14 mouse cellular contexts compared by ENCODE assay signal in genomic region chr17:49691455-49691805, GRCm38 (mm10).
DNase-seq lines count a peak whose midpoint lies in the region; ATAC-seq and TF ChIP-seq lines count a peak whose summit lies in the region.
"Had no signal": no experiment of that assay in that cellular context is flagged by ENCODE, and none has a peak within 500 bp of the region (broad histone marks: within the 10 kb centered on the region; RNA-seq: fewer than 3 reads in every experiment).

No protein-coding gene starts in this region.

- no peaks in the 10 kb centered on the region for H3K9me3 ChIP-seq in heart, embryonic 10.5 days
- H3K9me3 ChIP-seq in forebrain, embryonic 14.5 days (replicated peaks; ENCODE audit: control insufficient read depth, low read length), result no peaks in the 10 kb centered on the region
- no peaks in the 10 kb centered on the region for H3K9me3 ChIP-seq in heart, postnatal 0 days (replicated peaks; ENCODE audit: control insufficient read depth, low read length)
- H3K9me3 ChIP-seq in lung, postnatal 0 days (ENCODE audit: low read length), result no peaks in the 10 kb centered on the region
- H3K9me3 ChIP-seq: embryonic facial prominence, embryonic 12.5 days; hindbrain, embryonic 15.5 days; liver, embryonic 13.5 days; midbrain, embryonic 10.5 days; neural tube, embryonic 12.5 days had no signal

- peak overlapping the region; percentile 77; the same call in 1 of the 2 replicates for H3K27ac ChIP-seq in heart, embryonic 10.5 days
- H3K27ac ChIP-seq in forebrain, embryonic 14.5 days (ENCODE audit: low read depth, low read length), result no peak overlapping the region
- H3K27ac ChIP-seq in heart, postnatal 0 days (ENCODE audit: low read depth), result peak overlapping the region; percentile 78
- H3K27ac ChIP-seq in lung, postnatal 0 days (ENCODE audit: low read length), result no peak overlapping the region
- H3K27ac ChIP-seq in kidney, adult 2 months (ENCODE audit: insufficient read depth, low read depth, low read length), result no peak overlapping the region
- H3K27ac ChIP-seq: embryonic facial prominence, embryonic 12.5 days; hindbrain, embryonic 15.5 days; liver, embryonic 13.5 days; midbrain, embryonic 10.5 days; neural tube, embryonic 12.5 days had no signal

- ATAC-seq in forebrain, embryonic 14.5 days, result 0 out of 2 replicates have a peak, but pooled peaks have one; percentile 29
- ATAC-seq in heart, postnatal 0 days (ENCODE audit: insufficient read depth, low read depth), result peak; percentile 67
- ATAC-seq in lung, postnatal 0 days, result peak; percentile 89
- ATAC-seq: CD4-positive, CD25-positive, alpha-beta regulatory T cell, adult 4 months had no signal

- TF ChIP-seq POLR2A in kidney, adult 2 months (IDR thresholded peaks at IDR 0.05; ENCODE audit: low read depth, low read length), result no peak

- H3K4me2 ChIP-seq in forebrain, embryonic 14.5 days (ENCODE audit: low read length), result no peak overlapping the region
- H3K4me2 ChIP-seq in heart, postnatal 0 days (ENCODE audit: low read depth, low read length), result peak overlapping the region; percentile 21; the same call in 1 of the 2 replicates
- H3K4me2 ChIP-seq in lung, postnatal 0 days (replicated peaks; ENCODE audit: low read depth, low read length), result no peak overlapping the region
- H3K4me2 ChIP-seq: embryonic facial prominence, embryonic 12.5 days; hindbrain, embryonic 15.5 days; liver, embryonic 13.5 days; neural tube, embryonic 12.5 days had no signal

- H3K36me3 ChIP-seq in heart, embryonic 10.5 days, result no peaks in the 10 kb centered on the region
- no peaks in the 10 kb centered on the region for H3K36me3 ChIP-seq in forebrain, embryonic 14.5 days (ENCODE audit: control insufficient read depth, insufficient read depth, low read length)
- no peaks in the 10 kb centered on the region for H3K36me3 ChIP-seq in heart, postnatal 0 days (replicated peaks; ENCODE audit: control insufficient read depth, insufficient read depth, low read length)
- no peaks in the 10 kb centered on the region for H3K36me3 ChIP-seq in lung, postnatal 0 days (ENCODE audit: insufficient read depth, low read length)
- H3K36me3 ChIP-seq in kidney, adult 2 months (ENCODE audit: control insufficient read depth, insufficient read depth, low read length), result no peaks in the 10 kb centered on the region
- H3K36me3 ChIP-seq: embryonic facial prominence, embryonic 12.5 days; hindbrain, embryonic 15.5 days; liver, embryonic 13.5 days; midbrain, embryonic 10.5 days; neural tube, embryonic 12.5 days had no signal

- H3K9ac ChIP-seq in forebrain, embryonic 14.5 days (ENCODE audit: low read length), result no peak overlapping the region
- no peak overlapping the region for H3K9ac ChIP-seq in heart, postnatal 0 days (replicated peaks; ENCODE audit: low read depth, low read length)
- no peak overlapping the region for H3K9ac ChIP-seq in lung, postnatal 0 days (replicated peaks; ENCODE audit: low read depth)
- H3K9ac ChIP-seq: embryonic facial prominence, embryonic 12.5 days; hindbrain, embryonic 15.5 days; liver, embryonic 13.5 days; neural tube, embryonic 12.5 days had no signal

- DNase-seq in heart, embryonic 10.5 days (ENCODE audit: low spot score), result peak; percentile 78
- DNase-seq in heart, adult 9 months (ENCODE audit: low spot score in 2 of 2), result no peak
- DNase-seq in forebrain, embryonic 14.5 days (ENCODE audit: low spot score), result no peak
- peak; percentile 61 for DNase-seq in heart, postnatal 0 days (ENCODE audit: low spot score)
- peak; percentile 70 for DNase-seq in lung, postnatal 0 days (ENCODE audit: low spot score)
- DNase-seq in urinary bladder, postnatal 4 days (ENCODE audit: low spot score in 2 of 2), result no peak
- no peak for DNase-seq in kidney, adult 2 months
- DNase-seq: cerebellum, postnatal 10 days; liver, embryonic 13.5 days had no signal

- WGBS in heart, embryonic 10.5 days, result 52% methylated on average over 9 of the region's 9 CpGs
- WGBS in forebrain, embryonic 14.5 days, result 73% methylated on average over 9 of the region's 9 CpGs
- WGBS in heart, postnatal 0 days, result 25% methylated on average over 9 of the region's 9 CpGs
- 39% methylated on average over 9 of the region's 9 CpGs for WGBS in lung, postnatal 0 days
- 75% methylated on average over 9 of the region's 9 CpGs for WGBS in kidney, adult 2 months

- 0 out of 2 replicates have a peak overlapping the region, but pooled peaks have one; percentile 16 for H3K4me3 ChIP-seq in heart, embryonic 10.5 days
- H3K4me3 ChIP-seq in forebrain, embryonic 14.5 days (ENCODE audit: low read depth, low read length), result no peak overlapping the region
- H3K4me3 ChIP-seq in heart, postnatal 0 days (ENCODE audit: low read depth, low read length), result no peak overlapping the region
- no peak overlapping the region for H3K4me3 ChIP-seq in lung, postnatal 0 days (ENCODE audit: low read depth, low read length)
- no peak overlapping the region for H3K4me3 ChIP-seq in kidney, adult 2 months (ENCODE audit: insufficient read depth, low read depth, low read length)
- H3K4me3 ChIP-seq: embryonic facial prominence, embryonic 12.5 days; hindbrain, embryonic 15.5 days; liver, embryonic 13.5 days; midbrain, embryonic 10.5 days; neural tube, embryonic 12.5 days had no signal

- no peak for TF ChIP-seq CTCF in heart, postnatal 0 days (IDR thresholded peaks at IDR 0.05; ENCODE audit: low read depth)
- no peak for TF ChIP-seq CTCF in lung, postnatal 0 days (IDR thresholded peaks at IDR 0.05)
- no peak for TF ChIP-seq CTCF in kidney, adult 2 months (conservative IDR thresholded peaks at IDR 0.05; ENCODE audit: insufficient read depth, insufficient read length, low read depth, low read length)

- 0 out of 2 replicates have a peak, but pooled peaks have one; percentile 8 for TF ChIP-seq EP300 in heart, postnatal 0 days (IDR thresholded peaks at IDR 0.05; ENCODE audit: low read depth)
- peak; percentile 72 for TF ChIP-seq EP300 in lung, postnatal 0 days (IDR thresholded peaks at IDR 0.05)

- no peaks in the 10 kb centered on the region for H3K27me3 ChIP-seq in heart, embryonic 10.5 days (ENCODE audit: insufficient read depth, poor library complexity, severe bottlenecking)
- H3K27me3 ChIP-seq in forebrain, embryonic 14.5 days (replicated peaks; ENCODE audit: control insufficient read depth, insufficient read depth, low read length), result no peaks in the 10 kb centered on the region
- H3K27me3 ChIP-seq in heart, postnatal 0 days (ENCODE audit: control insufficient read depth, insufficient read depth, low read length), result no peaks in the 10 kb centered on the region
- no peaks in the 10 kb centered on the region for H3K27me3 ChIP-seq in lung, postnatal 0 days (replicated peaks; ENCODE audit: insufficient read depth, low read length)
- no peaks in the 10 kb centered on the region for H3K27me3 ChIP-seq in kidney, adult 2 months (replicated peaks; ENCODE audit: control insufficient read depth, insufficient read depth, low read length)
- H3K27me3 ChIP-seq: embryonic facial prominence, embryonic 12.5 days; hindbrain, embryonic 15.5 days; liver, embryonic 13.5 days had no signal

- H3K4me1 ChIP-seq in heart, embryonic 10.5 days, result 0 out of 2 replicates have a peak, but pooled peaks cover 8% of the 10 kb centered on the region
- H3K4me1 ChIP-seq in forebrain, embryonic 14.5 days (ENCODE audit: control insufficient read depth, insufficient read depth, low read length), result no peaks in the 10 kb centered on the region
- H3K4me1 ChIP-seq in heart, postnatal 0 days (ENCODE audit: control insufficient read depth, insufficient read depth), result peaks cover 13% of the 10 kb centered on the region; the same call in 1 of the 2 replicates
- H3K4me1 ChIP-seq in lung, postnatal 0 days (ENCODE audit: insufficient read depth, low read depth, low read length), result 0 out of 2 replicates have a peak, but pooled peaks cover 3% of the 10 kb centered on the region
- H3K4me1 ChIP-seq in kidney, adult 2 months (ENCODE audit: control insufficient read depth, insufficient read depth, low read length), result 0 out of 2 replicates have a peak, but pooled peaks cover 4% of the 10 kb centered on the region
- H3K4me1 ChIP-seq: embryonic facial prominence, embryonic 12.5 days; liver, embryonic 13.5 days; neural tube, embryonic 12.5 days had no signal

Comparison
In these comparisons a context has a peak if more than half of its experiments do, and no peak if none do; other contexts are left out.
1. DNase-seq: peak in heart, embryonic 10.5 days (single experiment), heart, postnatal 0 days (single experiment) and lung, postnatal 0 days (single experiment); none in heart, adult 9 months (0 of 2), forebrain, embryonic 14.5 days (single experiment), urinary bladder, postnatal 4 days (0 of 2) and kidney, adult 2 months (single experiment).
2. H3K27ac ChIP-seq: peak in heart, embryonic 10.5 days (single experiment) and heart, postnatal 0 days (single experiment); none in forebrain, embryonic 14.5 days (single experiment), lung, postnatal 0 days (single experiment) and kidney, adult 2 months (single experiment).
3. ATAC-seq: peak in every context shown above with its lines; median percentile 89 in lung, postnatal 0 days; 67 in heart, postnatal 0 days; 29 in forebrain, embryonic 14.5 days.